Mouse (Mus musculus): ENCODE results near the gene Lix1l.

Lix1l gene

GRCm38 (mm10) chr3:96565105-96565504 is 35.8 kb upstream of the Lix1l start:
- DNase-seq (ENCODE audit: low spot score) = no peak

GRCm38 (mm10) chr3:96566661-96567450 is 34.1 kb upstream of the Lix1l start:
- DNase-seq (ENCODE audit: low spot score) = no peak

- no peak for DNase-seq (ENCODE audit: low spot score)
These were observed 32.3 kb upstream of the Lix1l start for GRCm38 (mm10) chr3:96568605-96569004.

DNA sequence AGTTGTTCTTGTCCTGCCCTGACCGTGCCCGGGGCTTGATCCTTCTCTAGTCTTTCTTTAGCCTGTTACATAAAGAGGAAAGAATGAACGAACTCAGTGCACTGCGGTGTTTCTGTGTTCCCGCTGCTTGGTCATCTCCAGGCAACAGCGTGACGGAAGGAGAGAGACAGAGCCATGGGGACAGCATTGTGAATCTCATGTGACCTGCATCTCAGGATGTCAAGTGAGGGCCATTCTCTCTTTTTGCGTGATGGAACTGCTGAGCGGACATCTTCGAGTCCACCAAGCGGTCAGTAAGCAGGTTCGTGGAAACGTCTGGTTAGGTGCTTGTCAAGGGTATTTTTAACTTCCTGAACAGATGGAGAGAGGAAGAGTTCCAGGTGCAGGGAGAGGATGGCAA is 31.4 kb upstream of the Lix1l start:
- DNase-seq (ENCODE audit: low spot score) = no peak

- no peak for DNase-seq (ENCODE audit: low spot score)
These were observed 30.9 kb upstream of the Lix1l start for GRCm38 (mm10) chr3:96569966-96570605.

GRCm38 (mm10) chr3:96570643-96571042 is 30.3 kb upstream of the Lix1l start:
- DNase-seq (ENCODE audit: low spot score) = no peak

DNA sequence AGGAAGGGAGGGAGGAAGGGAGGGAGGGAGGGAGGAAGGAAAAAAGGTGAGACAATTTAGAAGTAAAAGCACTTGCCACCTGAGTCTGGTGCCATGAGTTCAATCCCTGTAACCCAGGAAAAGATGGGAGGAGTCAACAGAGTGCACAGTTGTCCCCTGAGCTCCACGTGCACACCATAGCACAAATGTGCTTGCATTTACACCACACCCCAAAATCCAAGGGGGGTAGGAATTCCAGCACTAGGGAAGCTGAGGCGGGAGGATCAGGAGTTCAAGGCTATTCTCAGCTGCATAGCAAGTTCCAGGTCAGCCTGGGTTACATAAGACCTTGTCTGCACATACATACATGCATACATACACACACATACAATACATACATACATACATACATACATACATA is 29.6 kb upstream of the Lix1l start:
- no peak for DNase-seq (ENCODE audit: low spot score)

DNA sequence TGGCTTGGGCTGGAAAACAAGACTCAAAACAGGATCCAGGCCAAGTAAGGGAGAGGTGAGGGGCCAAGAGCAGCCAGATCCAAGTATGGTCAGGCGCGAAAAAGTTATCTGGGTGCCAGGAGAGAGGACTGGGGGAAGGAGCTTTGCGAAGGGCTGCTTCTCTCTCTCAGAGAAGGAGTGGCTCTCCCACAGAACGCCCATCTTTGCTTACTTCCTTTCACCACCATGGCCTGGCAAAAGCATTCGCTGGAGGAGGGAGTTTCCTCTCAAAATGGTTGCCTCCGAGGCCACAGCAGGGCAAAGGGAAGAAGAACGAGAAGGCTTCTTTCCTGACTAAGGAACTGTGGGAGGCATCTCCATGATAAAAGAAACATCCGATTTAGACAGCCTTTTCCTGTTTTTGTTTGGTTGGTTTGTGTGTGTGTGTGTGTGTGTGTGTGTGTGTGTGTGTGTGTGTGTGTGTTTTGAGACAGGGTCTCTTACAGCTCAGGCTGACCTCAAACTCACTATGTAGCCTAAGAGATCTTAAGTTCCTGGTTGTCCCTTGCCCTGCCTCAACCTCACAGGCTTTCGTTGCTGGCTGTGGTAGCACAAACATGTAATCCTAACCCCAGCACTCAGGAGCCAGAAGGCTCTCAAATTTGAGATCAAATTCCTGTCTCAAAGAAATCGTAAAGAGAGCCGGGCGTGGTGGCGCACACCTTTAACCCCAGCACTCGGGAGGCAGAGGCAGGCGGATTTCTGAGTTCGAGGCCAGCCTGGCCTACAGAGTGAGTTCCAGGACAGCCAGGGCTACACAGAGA is 28.9 kb upstream of the Lix1l start:
- DNase-seq (ENCODE audit: low spot score) = no peak

DNA sequence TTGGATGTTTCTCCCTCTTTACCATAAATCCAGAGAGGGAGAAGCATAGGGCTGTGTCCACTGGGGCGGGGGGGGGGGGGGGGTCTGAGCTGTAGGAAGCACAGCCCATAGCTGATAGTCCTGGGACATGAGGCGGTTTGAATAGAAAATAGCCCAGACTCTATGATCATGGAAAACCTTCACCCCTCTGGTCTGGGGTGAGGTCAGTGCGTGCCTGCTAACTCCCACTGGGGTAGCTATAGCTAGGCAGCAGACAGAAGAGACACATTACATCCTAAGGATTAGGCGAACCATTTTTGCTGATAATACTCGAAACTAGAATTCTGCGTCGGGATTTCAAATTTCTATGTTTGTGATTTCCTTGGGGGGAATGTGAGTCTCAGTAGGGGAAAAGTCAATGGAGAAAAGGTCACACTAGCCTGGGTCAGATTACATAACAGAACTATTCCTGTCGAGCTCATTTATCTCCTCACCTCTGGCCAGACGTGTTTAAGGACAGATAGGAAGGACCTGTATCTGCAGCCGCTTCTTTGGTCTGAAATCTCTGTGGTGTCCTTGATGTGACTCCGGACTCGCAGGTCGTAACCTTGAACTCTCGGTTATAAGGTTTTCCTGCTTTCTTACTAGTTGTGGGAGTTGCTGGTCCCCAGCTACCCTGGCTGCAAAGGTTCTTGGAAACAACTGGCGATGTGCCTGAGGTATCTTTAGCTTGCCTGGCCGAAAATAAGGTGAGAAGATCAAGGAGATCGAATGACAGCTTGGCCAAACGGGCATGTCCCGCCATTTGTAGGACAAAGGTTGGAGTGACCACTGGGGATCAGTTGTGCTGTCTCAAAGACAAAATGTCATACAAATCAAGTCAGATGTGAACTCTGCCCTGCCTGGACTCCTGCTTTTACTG is 27.1 kb upstream of the Lix1l start:
- no peak for DNase-seq (ENCODE audit: low spot score)

GRCm38 (mm10) chr3:96575272-96575984 is 25.5 kb upstream of the Lix1l start:
- DNase-seq (ENCODE audit: low spot score) = no peak

DNA sequence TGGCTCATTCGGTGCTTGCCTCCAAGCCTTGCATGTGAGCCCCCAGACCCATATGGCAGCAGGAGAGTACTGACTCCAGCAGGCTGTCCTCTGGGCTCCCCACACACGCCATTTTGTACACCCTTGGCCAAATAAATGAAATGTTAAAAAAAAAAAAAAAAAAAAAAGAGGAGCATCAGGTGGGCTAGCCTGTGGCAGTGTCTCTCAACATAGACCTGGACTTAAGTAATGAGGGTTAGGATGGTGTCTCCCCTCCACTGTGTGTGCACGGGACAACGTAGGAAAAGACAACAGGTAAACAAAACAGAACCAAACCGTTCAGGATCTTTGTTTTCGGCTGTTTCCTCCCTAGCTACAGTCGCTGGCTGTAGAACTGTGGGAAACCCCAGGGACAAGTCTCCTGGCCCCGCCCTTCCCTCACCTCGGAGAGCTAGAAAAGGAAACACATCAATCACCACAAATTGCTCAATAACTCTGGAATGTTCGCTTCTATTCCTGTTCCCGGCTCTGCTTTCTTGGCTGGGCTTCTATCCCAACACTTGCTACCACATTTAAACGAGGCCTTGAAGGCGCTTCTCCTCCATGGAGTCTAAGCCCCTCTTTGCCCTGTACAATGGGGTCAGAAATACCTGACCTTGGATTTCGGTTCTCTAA is 24.8 kb upstream of the Lix1l start:
- peak; percentile 76 for DNase-seq (ENCODE audit: low spot score)

GRCm38 (mm10) chr3:96576690-96577541 is 24.0 kb upstream of the Lix1l start, which contains the start of gene Gm16253:
Gene Gm16253, plus strand, starts transcription at chr3:96576984.
- peak; percentile 98 for DNase-seq (ENCODE audit: low spot score)

GRCm38 (mm10) chr3:96577566-96577965 is 23.4 kb upstream of the Lix1l start:
- DNase-seq (ENCODE audit: low spot score) = no peak

GRCm38 (mm10) chr3:96578561-96579238 is 22.2 kb upstream of the Lix1l start:
- no peak for DNase-seq (ENCODE audit: low spot score)

- no peak for DNase-seq (ENCODE audit: low spot score)
These were observed 21.7 kb upstream of the Lix1l start for GRCm38 (mm10) chr3:96579239-96579750.

DNA sequence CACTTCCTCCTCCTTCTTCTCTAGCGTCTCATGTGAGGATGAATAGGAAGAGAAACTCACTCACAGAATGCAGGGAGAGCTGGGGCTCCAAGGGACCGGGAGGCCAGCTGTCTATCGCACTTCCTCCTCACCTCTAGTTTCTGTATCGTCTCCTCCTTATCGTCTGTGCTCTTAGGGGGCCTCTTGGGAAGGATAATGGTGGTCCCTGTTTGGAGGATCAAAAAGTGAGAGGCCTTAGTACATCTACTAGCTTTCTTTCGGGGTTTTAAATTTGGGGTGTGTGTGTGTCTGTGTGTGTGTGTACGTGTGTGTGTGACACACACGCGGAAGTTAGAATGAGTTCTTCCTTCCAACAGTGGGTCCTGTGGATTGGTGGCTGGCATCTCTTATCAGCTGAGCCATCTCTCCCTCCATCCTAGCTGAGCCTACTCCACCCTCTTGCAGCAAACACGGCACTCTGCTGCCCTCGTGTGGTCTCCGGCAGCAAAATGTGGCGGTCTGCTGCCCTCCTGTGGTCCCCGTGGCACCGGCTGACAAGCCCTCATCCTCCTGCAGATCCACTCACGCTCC is 21.0 kb upstream of the Lix1l start:
- peak; percentile 94 for DNase-seq (ENCODE audit: low spot score)

GRCm38 (mm10) chr3:96581141-96581540 is 19.8 kb upstream of the Lix1l start:
- DNase-seq (ENCODE audit: low spot score) = no peak

- DNase-seq (ENCODE audit: low spot score) = no peak
These were observed 19.0 kb upstream of the Lix1l start for GRCm38 (mm10) chr3:96581771-96582515.

All from MN1 (cell line).